Mouse (Mus musculus) hindbrain, embryonic 12.5 days (tissue): ENCODE measurements around the gene Vti1a. TPM values are rescaled to one million over a fixed set of nuclear protein-coding genes. Genes with fewer than 3 reads are reported as not detected.
A peak's percentile ranks its signal among the peaks of the same experiment; 100 is the strongest.

Source experiments
- ATAC-seq: fragments of 200-750 bp; cut with Nextera tagmentation; 2 replicates; pipeline ENCODE4 v1.8.0; 2017; ENCODE audit warnings: moderate TSS enrichment; ENCODE audit not compliant: low FRiP score
- H3K27ac ChIP-seq: fragments of 300-500 bp; sonication (generic); 2 replicates; pipeline ENCODE4 v1.5.1; 2016; ENCODE audit warnings: mild to moderate bottlenecking
- H3K27me3 ChIP-seq: fragments of 300-500 bp; sonication (generic); 2 replicates; pipeline ENCODE4 v1.6.1; 2016; ENCODE audit warnings: mild to moderate bottlenecking
- H3K36me3 ChIP-seq: fragments of 300-500 bp; sonication (generic); 2 replicates; pipeline ENCODE4 v1.6.1; 2016; ENCODE audit warnings: mild to moderate bottlenecking
- H3K4me1 ChIP-seq: fragments of 300-500 bp; sonication (generic); 2 replicates; pipeline ENCODE4 v1.6.1; 2016
- H3K4me2 ChIP-seq: fragments of 300-500 bp; sonication (generic); replicated peaks from 2 replicates; pipeline ENCODE4 v1.6.1; 2016; ENCODE audit warnings: mild to moderate bottlenecking
- H3K4me3 ChIP-seq: fragments of 300-500 bp; sonication (generic); 2 replicates; pipeline ENCODE4 v1.5.1; 2016; ENCODE audit warnings: mild to moderate bottlenecking
- H3K9ac ChIP-seq: fragments of 300-500 bp; sonication (generic); 2 replicates; pipeline ENCODE4 v1.6.1; 2016; ENCODE audit warnings: mild to moderate bottlenecking, moderate library complexity
- H3K9me3 ChIP-seq: fragments of 300-500 bp; sonication (generic); replicated peaks from 2 replicates; pipeline ENCODE4 v1.6.1; 2016; ENCODE audit warnings: mild to moderate bottlenecking
- WGBS: fragments of 180-500 bp; shearing (Covaris S2); methylation state at CpG from one replicate; pipeline ENCODE4 v1.1.7; 2016; 5-methylcytosine and 5-hydroxymethylcytosine counted together
- polyA plus RNA-seq: library from polyadenylated mRNA; unstranded; fragments of >200 nt; fragmentation: Nextera tagmentation; extraction: Ambion mirVana; gene quantifications from 2 replicates; pipeline ENCODE4 v1.2.1, GENCODE M21; 2016

The Vti1a gene
- polyA plus RNA-seq, 1 experiment from 2014 or later = 32.3 TPM

DNA sequence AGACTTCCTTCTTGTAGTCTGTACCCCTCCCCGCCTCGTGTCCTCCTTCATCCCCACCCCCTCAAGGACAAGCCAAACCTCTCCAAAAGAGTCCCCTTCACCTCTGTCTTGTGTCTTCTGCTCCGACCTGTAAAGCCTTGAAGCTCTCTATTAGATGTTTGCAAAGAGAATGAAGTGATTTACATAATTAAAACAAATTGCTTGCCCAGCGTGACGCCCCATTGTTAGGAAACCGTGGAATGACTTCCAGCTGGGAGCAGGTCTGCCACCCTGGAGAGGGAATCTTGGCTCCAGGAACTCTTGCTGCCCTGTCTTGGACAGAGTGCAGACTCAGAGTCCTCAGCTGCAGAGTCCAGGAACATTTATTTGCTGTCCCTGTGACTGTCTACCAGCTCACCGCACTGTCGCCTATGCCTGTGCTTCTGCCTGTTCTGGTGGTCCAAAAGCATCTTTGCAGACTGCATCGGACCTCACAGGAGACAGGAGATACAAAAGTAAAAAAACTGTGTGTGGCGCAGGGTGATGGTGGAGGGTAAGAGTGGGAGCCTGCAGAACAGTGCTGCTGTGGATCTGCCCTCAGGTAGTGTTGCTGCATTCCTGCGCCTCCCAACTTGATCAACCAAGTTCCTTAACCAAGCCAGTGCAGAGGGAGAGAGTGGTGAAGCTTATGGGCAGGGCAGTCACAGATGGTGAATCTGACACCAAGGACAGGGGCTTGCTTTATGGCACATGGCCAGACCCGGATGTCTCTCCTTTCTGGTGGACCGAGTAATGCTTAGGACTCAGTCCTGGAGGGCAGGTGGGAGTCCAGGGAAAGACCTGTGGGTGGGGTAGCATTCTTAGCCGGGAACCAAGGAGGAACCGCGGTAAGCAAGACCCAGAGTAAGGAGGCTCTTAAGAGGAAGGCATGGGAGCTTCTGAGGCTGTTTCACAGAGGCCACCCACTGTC is 273.1 kb downstream of the Vti1a start:
- no peak for ATAC-seq
- H3K27ac ChIP-seq = no peak overlapping the region
- no peaks in the 10 kb centered on the region for H3K9me3 ChIP-seq
- no peak overlapping the region for H3K4me3 ChIP-seq
- peaks cover 25% of the 10 kb centered on the region for H3K4me1 ChIP-seq
- H3K36me3 ChIP-seq = no peaks in the 10 kb centered on the region
- no peak overlapping the region for H3K4me2 ChIP-seq
- no peak overlapping the region for H3K9ac ChIP-seq
- WGBS = 29% methylated on average over 16 of the region's 16 CpGs
- peaks cover 45% of the 10 kb centered on the region for H3K27me3 ChIP-seq

DNA sequence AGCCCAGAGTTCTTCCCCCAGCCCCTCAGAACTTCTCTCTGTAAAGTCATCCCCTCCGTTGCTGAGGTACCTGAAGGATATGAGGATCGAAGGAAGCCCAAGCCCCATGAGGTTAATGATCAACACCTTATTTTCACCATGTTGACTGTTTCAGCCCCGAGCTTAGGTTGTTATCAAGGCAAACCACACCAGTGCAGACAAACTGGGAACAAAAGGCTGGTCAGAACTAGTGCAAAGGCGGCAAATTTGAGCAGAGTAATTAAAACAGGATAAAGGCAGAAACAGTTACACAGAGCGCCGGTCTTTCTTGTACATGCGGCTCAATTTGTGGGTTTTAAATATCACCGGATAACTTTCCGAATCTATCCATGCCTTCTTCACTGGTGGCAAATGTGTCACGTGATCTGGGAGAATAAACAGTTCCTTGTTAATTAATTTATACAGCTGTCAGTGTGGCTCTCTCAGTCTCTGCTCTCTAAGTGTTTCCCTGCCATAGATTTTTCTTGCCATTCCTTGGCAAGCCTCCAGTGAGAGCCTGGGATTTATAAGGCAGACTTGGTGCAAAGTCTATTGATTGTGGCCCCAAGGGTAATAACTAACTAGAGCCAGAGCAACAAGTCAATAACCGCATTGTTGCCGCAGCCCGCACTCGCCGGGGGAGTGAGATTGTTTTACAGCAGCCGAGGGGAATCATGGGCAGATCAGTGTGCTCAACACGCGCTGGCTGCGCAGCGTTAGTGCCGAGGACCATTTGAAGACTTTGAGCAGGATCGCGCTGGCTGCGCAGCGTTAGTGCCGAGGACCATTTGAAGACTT is 277.0 kb downstream of the Vti1a start:
- peaks cover 38% of the 10 kb centered on the region for H3K4me1 ChIP-seq
- no peak overlapping the region for H3K9ac ChIP-seq
- H3K36me3 ChIP-seq = no peaks in the 10 kb centered on the region
- H3K27ac ChIP-seq = peak overlapping the region; percentile 52
- H3K9me3 ChIP-seq = no peaks in the 10 kb centered on the region
- peak; percentile 80 for ATAC-seq
- H3K27me3 ChIP-seq = peaks cover 51% of the 10 kb centered on the region
- H3K4me2 ChIP-seq = no peak overlapping the region; the same call in 1 of the 2 replicates
- no peak overlapping the region for H3K4me3 ChIP-seq
- WGBS = 43% methylated on average over 26 of the region's 26 CpGs

DNA sequence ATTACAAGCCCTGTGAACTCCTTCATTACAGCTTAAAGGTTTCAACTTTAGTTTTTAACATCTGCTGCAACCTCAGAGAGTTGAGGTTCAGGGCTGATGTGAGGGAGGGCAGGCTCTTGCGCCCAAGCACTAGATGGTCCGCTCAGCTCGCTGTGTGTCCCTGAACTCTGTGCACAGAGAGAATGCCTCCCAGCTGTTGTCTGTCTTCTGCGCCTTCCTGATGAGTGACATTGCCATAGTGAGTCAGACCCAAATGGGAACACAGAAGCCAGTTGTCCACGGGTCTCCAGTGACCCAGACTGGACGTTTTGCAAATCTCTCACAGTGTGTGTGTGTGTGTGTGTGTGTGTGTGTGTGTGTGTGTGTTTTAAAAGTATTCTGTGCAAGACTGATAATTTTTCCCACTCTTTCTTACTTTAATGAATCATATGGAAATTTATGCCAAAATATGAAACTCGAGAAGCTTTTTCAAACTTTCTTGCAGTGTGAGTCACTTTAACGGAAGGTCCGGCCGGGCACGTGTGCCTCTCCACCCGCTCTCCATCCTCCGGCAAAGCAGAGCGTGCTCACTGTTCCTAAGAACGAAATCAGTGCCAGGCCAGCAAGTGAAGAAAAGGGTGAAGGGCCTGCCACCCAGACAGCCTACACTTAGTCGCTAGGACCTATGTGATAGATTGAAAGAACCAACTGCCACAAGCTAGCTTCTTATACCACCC is 277.8 kb downstream of the Vti1a start:
- Histone ChIP-seq H3K4me3 (no peak overlapping the region), H3K4me1 (peaks cover 37% of the 10 kb centered on the region), H3K9me3 (no peaks in the 10 kb centered on the region), H3K4me2 (no peak overlapping the region), H3K27ac (peak overlapping the region; percentile 12; the same call in 1 of the 2 replicates), H3K36me3 (no peaks in the 10 kb centered on the region), H3K27me3 (peaks cover 43% of the 10 kb centered on the region), H3K9ac (no peak overlapping the region)
- 77% methylated on average over 16 of the region's 16 CpGs for WGBS
- ATAC-seq = no peak; the same call in 1 of the 2 replicates

DNA sequence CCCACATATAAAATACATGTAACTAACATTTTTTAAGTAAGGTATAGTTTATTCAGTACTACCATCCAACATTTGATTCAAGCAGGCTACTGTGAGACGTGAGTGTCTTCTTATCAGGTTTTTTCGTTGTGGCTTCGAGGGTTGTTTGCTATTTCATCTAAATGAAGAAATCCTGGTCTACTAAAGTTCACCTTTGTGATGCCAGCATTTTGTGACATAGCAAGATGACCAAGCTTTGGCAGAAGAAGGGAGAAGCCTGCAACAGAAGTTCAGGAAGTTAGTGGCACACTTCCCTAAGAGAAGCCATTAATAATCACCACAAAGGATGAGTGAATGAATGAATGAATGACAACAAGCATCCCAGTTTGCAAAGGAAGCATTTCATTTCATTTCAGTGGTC is 278.4 kb downstream of the Vti1a start:
- Histone ChIP-seq H3K9ac (no peak overlapping the region), H3K27me3 (peaks cover 43% of the 10 kb centered on the region), H3K4me1 (peaks cover 32% of the 10 kb centered on the region), H3K4me2 (no peak overlapping the region), H3K4me3 (no peak overlapping the region), H3K27ac (no peak overlapping the region), H3K36me3 (no peaks in the 10 kb centered on the region), H3K9me3 (no peaks in the 10 kb centered on the region)
- 97% methylated on average over 3 of the region's 3 CpGs for WGBS
- ATAC-seq = no peak

DNA sequence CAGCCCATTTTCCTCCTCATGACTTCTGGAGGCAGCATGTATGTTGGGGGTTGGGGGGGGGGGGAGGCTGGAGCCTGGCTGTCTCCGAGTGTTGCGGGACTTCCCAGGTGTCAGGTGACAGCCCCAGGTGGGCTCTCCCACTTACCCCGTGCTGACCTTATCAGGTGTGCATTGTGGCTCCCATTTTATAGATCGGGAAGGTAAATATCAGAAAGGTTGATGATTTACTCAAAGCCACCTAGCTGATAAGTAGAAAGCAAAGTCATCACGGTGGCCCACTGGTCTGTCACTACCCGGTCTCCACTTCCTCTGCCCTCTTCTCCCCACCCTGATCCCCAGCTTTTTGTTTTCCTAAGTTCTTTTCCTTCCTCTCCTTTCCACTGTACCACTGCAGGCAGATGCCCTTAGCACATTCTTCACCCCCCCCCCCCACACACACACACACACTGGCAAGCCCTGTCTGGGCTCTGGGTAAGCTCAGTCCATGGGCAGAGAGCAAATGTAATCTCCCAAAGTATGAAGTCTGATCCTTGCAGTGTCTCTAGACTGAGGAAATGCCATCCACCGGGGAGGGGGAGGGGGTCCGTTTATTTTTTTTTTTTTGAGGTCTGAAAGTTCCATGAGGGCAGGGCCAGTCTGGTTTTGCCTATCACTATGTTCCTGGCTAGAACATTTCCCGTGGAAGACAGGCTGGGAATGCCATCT is 280.0 kb downstream of the Vti1a start:
- Histone ChIP-seq H3K4me2 (no peak overlapping the region), H3K36me3 (no peaks in the 10 kb centered on the region), H3K27ac (no peak overlapping the region), H3K4me1 (peaks cover 34% of the 10 kb centered on the region), H3K4me3 (no peak overlapping the region), H3K27me3 (peaks cover 37% of the 10 kb centered on the region), H3K9ac (no peak overlapping the region), H3K9me3 (no peaks in the 10 kb centered on the region)
- 57% methylated on average over 9 of the region's 9 CpGs for WGBS
- no peak for ATAC-seq

DNA sequence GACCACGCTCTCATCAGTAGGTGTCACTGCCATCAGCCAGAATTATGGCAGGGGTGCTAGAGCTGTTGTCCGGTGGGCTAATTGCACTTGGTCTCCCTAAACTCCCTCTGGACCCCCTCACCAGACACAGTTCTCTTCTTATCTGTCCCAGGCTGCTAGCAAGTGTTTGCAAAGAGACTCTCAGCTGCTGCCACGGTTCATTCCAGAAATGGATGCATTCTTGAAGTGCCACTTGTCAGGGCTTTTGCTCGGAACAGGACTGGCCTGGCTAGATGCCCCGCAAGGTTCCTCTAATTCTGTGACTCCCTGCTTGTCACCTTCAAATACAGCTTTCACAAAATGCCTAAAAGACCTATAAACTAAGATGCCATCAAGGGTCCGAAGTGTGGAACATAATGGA is 280.7 kb downstream of the Vti1a start:
- Histone ChIP-seq H3K4me3 (no peak overlapping the region), H3K9me3 (no peaks in the 10 kb centered on the region), H3K27ac (peak overlapping the region; percentile 14; the same call in 1 of the 2 replicates), H3K27me3 (peaks cover 34% of the 10 kb centered on the region), H3K4me1 (peaks cover 34% of the 10 kb centered on the region), H3K36me3 (no peaks in the 10 kb centered on the region), H3K4me2 (no peak overlapping the region), H3K9ac (no peak overlapping the region)
- ATAC-seq = no peak
- WGBS = 72% methylated on average over 6 of the region's 6 CpGs

DNA sequence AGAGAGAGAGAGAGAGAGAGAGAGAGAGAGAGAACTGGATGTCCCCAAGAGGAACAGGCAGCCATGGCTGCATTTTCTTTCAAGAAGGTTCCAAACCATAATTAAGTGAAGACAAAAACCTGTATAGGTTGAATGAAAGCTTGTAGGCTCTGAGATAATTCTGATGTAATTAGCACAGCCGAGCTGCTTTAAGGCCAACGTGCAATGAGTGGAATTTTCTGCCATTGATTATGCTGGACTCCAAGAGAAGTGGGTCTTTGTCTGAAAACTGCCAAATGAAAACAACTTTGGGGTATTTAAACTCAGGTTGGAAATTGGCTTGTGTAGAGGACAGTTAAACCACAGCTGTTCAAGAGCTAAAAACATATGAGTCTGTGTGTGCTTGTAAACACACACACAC is 281.2 kb downstream of the Vti1a start:
- H3K27ac ChIP-seq = no peak overlapping the region
- WGBS = 51% methylated on average over 2 of the region's 2 CpGs
- ATAC-seq = no peak
- no peak overlapping the region for H3K4me2 ChIP-seq
- H3K27me3 ChIP-seq = peaks cover 30% of the 10 kb centered on the region
- no peak overlapping the region for H3K4me3 ChIP-seq
- H3K36me3 ChIP-seq = no peaks in the 10 kb centered on the region
- no peak overlapping the region for H3K9ac ChIP-seq
- peaks cover 34% of the 10 kb centered on the region for H3K4me1 ChIP-seq
- no peaks in the 10 kb centered on the region for H3K9me3 ChIP-seq

DNA sequence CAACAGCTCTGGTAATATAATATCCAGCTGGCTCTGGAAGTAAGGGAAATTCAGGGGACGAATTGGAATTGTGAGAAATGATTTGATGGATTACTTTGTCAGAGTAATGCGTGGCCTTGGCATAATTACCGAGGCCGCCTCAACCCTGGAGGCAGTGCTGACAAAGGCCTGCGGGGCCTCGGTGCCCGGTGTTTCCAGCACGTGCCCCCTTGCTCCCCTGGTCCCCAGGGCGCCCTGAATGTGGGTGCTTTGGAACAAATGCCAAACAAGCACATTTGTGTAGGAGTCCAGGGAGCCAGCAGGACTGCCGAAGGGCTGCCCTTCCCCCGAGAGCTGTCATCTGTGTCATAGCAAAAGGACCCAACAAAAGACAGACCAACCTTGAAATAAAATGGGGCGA is 281.9 kb downstream of the Vti1a start:
- Histone ChIP-seq H3K9me3 (no peaks in the 10 kb centered on the region), H3K36me3 (no peaks in the 10 kb centered on the region), H3K4me3 (no peak overlapping the region), H3K4me1 (peaks cover 34% of the 10 kb centered on the region), H3K27ac (peak overlapping the region; percentile 66), H3K4me2 (no peak overlapping the region), H3K9ac (no peak overlapping the region), H3K27me3 (peaks cover 25% of the 10 kb centered on the region)
- WGBS = 36% methylated on average over 12 of the region's 12 CpGs
- no peak; the same call in 1 of the 2 replicates for ATAC-seq

DNA sequence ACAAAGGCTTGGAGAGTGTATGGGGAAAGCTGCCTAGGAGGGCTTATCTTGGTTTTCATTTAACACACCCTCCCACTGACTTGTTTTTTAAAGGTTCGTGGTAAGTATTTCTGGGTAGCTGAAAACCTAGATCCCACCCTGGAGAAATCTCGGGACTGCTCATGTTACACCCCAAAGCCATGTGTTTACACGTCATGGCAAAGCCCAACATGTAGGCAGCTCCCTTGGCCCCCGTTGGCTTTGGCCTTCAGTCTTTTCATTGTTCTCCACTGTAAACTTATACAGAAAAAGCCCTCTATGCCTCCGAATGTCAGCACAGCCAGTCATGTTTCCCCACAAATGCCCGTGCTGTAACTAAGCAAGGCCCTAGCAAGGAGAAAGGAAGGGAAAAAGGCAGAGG is 283.0 kb downstream of the Vti1a start:
- Histone ChIP-seq H3K9ac (no peak overlapping the region), H3K4me1 (peaks cover 27% of the 10 kb centered on the region), H3K9me3 (no peaks in the 10 kb centered on the region), H3K4me2 (no peak overlapping the region), H3K36me3 (no peaks in the 10 kb centered on the region), H3K4me3 (no peak overlapping the region), H3K27ac (peak overlapping the region; percentile 66), H3K27me3 (peaks cover 25% of the 10 kb centered on the region)
- 57% methylated on average over 6 of the region's 6 CpGs for WGBS
- no peak for ATAC-seq

DNA sequence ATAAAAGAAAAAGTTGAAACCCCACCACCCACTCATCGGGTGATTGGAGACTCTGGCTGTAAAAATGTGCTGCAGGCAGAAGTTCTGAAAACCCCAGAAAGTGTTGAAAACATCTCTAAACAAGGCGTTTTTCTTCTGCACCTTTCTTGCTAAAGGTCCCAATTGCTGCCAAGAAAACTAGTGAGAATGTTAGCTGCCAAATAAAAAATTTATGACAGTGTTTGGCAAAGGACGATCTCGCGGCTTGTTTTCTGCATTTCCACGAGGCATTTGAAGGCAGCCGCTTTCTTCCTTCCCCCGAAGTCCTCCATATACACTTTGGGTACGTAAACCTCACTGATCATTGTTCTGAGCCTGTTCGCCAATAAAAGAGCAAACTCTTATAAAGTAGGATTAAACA is 291.6 kb downstream of the Vti1a start:
- WGBS = 88% methylated on average over 10 of the region's 10 CpGs
- Histone ChIP-seq H3K9me3 (no peaks in the 10 kb centered on the region), H3K4me3 (no peak overlapping the region), H3K9ac (no peak overlapping the region), H3K36me3 (no peaks in the 10 kb centered on the region), H3K27me3 (peaks cover 4% of the 10 kb centered on the region), H3K4me2 (no peak overlapping the region), H3K4me1 (peaks cover 7% of the 10 kb centered on the region; the same call in 1 of the 2 replicates), H3K27ac (no peak overlapping the region)
- no peak for ATAC-seq

DNA sequence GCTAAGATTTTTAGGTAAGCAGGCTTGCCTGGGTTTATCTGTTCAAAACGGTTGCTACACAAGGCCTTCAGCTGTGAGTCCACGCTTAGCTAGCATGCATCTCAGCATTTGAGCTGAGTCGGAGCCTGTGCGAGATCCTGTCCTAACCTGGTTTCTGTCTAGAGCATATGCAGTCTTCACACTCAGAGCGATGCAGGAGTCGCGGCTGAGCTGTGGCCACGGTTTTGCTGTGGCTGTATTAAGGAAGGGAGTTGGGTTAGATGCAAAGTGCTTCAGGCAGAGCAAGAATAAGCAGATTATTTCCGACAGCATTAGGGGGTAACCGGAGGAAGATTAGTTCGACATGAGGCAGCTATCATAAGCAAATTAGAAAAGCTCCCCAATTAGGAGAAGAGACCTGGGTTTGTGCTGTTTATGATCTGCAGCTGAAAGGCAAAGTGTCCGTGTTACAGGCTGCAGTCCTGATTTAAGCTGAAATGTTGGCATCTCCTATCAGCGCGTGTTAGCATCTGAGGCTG is 292.8 kb downstream of the Vti1a start:
- peaks cover 9% of the 10 kb centered on the region; the same call in 1 of the 2 replicates for H3K4me1 ChIP-seq
- 84% methylated on average over 14 of the region's 14 CpGs for WGBS
- no peak overlapping the region for H3K27ac ChIP-seq
- H3K9ac ChIP-seq = no peak overlapping the region
- H3K4me3 ChIP-seq = no peak overlapping the region
- peaks cover 5% of the 10 kb centered on the region for H3K27me3 ChIP-seq
- no peaks in the 10 kb centered on the region for H3K36me3 ChIP-seq
- H3K9me3 ChIP-seq = no peaks in the 10 kb centered on the region
- ATAC-seq = no peak
- no peak overlapping the region for H3K4me2 ChIP-seq
